Mouse (Mus musculus) C2C12 (cell line): ENCODE data around the gene Rbm34. TPM values are rescaled to one million over a fixed set of nuclear protein-coding genes. Genes with fewer than 3 reads are reported as not detected.

Experiments used
- H3K27me3 ChIP-seq: one replicate; pipeline ENCODE4 v1.6.1; 2011; ENCODE audit not compliant: control insufficient read depth, insufficient read depth, insufficient read length
- H3K36me3 ChIP-seq: one replicate; pipeline ENCODE4 v1.6.1; 2011; ENCODE audit not compliant: control insufficient read depth, insufficient read depth
- H3K4me3 ChIP-seq: one replicate; pipeline ENCODE4 v1.5.1; 2011; ENCODE audit warnings: mild to moderate bottlenecking, control low read depth; ENCODE audit not compliant: poor library complexity, insufficient read depth, severe bottlenecking
- H3K79me2 ChIP-seq: one replicate; pipeline ENCODE4 v1.6.1; 2011; ENCODE audit not compliant: control insufficient read depth, insufficient read depth
- H3K79me3 ChIP-seq: one replicate; pipeline ENCODE4 v1.6.1; 2011; ENCODE audit warnings: low read depth, control low read depth
- H3ac ChIP-seq: one replicate; pipeline ENCODE3; 2011; ENCODE audit warnings: low read depth; ENCODE audit not compliant: control insufficient read depth, insufficient read length
- CEBPB ChIP-seq: IDR thresholded peaks from one replicate; pipeline ENCODE4 v1.6.1; 2011; ENCODE audit warnings: low read depth, mild to moderate bottlenecking, control low read depth, moderate library complexity
- CTCF ChIP-seq: IDR thresholded peaks from one replicate; pipeline ENCODE4 v1.5.1; 2011; ENCODE audit not compliant: control insufficient read depth, insufficient read depth, insufficient read length
- FOSL1 ChIP-seq: IDR thresholded peaks from one replicate; pipeline ENCODE4 v1.8.0; 2011; ENCODE audit warnings: mild to moderate bottlenecking, low read length; ENCODE audit not compliant: poor library complexity, insufficient read depth, severe bottlenecking
- MAX ChIP-seq: IDR thresholded peaks from one replicate; pipeline ENCODE4 v1.6.1; 2011; ENCODE audit warnings: mild to moderate bottlenecking, control low read depth
- MYOD1 ChIP-seq: IDR thresholded peaks from one replicate; pipeline ENCODE4 v1.6.1; 2011; ENCODE audit warnings: low read depth; ENCODE audit not compliant: control insufficient read depth, insufficient read length
- MYOG ChIP-seq: IDR thresholded peaks from one replicate; pipeline ENCODE4 v1.6.1; 2011; ENCODE audit not compliant: control insufficient read depth, insufficient read length; ENCODE audit errors: extremely low read depth
- USF1 ChIP-seq: IDR thresholded peaks from one replicate; pipeline ENCODE4 v1.6.1; 2011; ENCODE audit warnings: low read depth, mild to moderate bottlenecking, control low read depth, moderate library complexity
- long read RNA-seq, 2 experiments: library from polyadenylated mRNA; unstranded; transcript quantifications; one replicate each; pipeline ENCODE4 v2.0.0; 2019 to 2020
- polyA plus RNA-seq: library from polyadenylated mRNA; unstranded; fragments of >200 nt; fragmentation: generic; extraction: Trizol; gene quantifications from one replicate; pipeline ENCODE4 v1.2.1, GENCODE M21; 2012; ENCODE audit warnings: missing spikeins

Rbm34 gene
- 7.4 TPM for polyA plus RNA-seq
- long read RNA-seq, experiment 1, transcript Rbm34-201 (11 exons, 3,424 nt), result major isoform, 19 of 24 reads
- long read RNA-seq, experiment 1, partial matches to known transcripts, result 4 of 24 reads
- long read RNA-seq, experiment 1, other reads (novel, unspliced or antisense), result 1 of 24 reads
- long read RNA-seq, experiment 2, transcript Rbm34-201 (11 exons, 3,424 nt), result major isoform, 48 of 52 reads
- long read RNA-seq, experiment 2, partial matches to known transcripts, result 2 of 52 reads
- long read RNA-seq, experiment 2, other reads (novel, unspliced or antisense), result 1 of 52 reads

DNA sequence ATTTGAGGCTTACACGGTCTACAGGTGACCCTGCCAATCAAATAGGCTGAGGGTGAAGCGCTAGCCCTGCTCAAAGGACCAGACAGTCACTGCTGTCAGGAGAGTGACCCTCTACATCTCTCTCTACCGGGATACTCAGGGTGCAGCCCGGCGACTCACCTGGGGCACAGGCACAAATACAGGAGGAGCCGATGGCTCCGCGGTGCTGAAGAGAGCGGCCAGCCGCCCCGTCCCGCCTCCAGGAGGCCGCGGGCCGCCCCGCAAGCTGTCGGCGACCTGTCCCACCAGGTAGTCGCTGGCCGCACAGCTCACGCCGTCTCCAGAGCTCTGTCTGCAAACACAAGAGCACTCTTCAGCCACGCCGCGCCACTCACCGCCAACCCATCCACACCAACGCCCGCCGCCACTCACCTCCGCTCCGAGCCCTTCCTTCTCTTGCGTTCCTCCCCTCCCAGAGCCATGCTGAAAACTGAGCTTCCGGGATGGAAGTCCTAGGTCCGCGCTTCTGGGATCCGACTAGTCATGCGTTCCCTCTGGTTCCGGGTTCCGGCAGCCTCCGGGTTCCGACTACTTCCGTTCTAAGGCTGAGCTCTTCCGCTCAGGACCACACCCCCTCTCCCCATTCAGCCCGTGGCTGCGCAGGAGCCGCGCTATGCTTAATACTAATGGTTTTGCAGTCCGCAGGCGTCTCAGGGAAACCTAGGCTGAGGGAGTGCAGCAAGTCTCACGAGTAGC lies at the start of gene Rbm34:
TSS of gene Rbm34 (minus strand) at position 493 of the 735 bp plus-strand sequence.
- Histone ChIP-seq H3K36me3 (peaks cover 34% of the 10 kb centered on the region), H3K4me3 (peak within 1 kb of the TSS; percentile 91), H3K79me2 (peaks cover 41% of the 10 kb centered on the region), H3K27me3 (no peaks in the 10 kb centered on the region), H3K79me3 (peaks cover 27% of the 10 kb centered on the region), H3ac (peak within 1 kb of the TSS; percentile 90)
- TF ChIP-seq MAX, result peak; percentile 93
- no peak for TF ChIP-seq FOSL1
- TF ChIP-seq USF1, result peak; percentile 9
- no peak for TF ChIP-seq CEBPB
- TF ChIP-seq MYOD1, result peak; percentile 66

DNA sequence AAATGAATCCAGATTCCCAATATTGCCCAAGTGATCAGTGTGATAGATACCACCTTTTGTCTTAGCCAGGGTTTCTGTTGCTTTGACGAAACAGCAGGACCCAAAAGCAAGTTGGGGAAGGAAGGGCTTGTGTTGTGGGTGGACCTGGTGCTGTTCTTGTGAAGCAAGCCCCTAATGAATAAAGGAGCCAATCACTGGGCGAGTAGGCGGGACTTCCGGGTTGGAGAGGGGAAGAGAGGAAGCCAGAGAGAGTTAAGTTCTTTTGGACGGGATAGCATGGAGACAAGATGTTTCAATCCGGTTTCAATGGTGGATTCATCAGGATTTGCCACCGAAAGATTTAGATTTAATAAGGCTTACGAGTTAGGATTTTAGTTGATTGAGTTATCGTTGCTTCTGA lies 40.8 kb upstream of the Rbm34 start:
- H3ac ChIP-seq, result no peak overlapping the region
- no peaks in the 10 kb centered on the region for H3K36me3 ChIP-seq
- H3K79me2 ChIP-seq, result no peaks in the 10 kb centered on the region
- no peaks in the 10 kb centered on the region for H3K79me3 ChIP-seq
- no peak overlapping the region for H3K4me3 ChIP-seq
- TF ChIP-seq FOSL1, result no peak
- no peak for TF ChIP-seq MAX
- TF ChIP-seq MYOG, result no peak
- TF ChIP-seq CTCF, result no peak
- TF ChIP-seq MYOD1, result no peak
- no peak for TF ChIP-seq CEBPB
- TF ChIP-seq USF1, result no peak
- peaks cover 3% of the 10 kb centered on the region for H3K27me3 ChIP-seq

DNA sequence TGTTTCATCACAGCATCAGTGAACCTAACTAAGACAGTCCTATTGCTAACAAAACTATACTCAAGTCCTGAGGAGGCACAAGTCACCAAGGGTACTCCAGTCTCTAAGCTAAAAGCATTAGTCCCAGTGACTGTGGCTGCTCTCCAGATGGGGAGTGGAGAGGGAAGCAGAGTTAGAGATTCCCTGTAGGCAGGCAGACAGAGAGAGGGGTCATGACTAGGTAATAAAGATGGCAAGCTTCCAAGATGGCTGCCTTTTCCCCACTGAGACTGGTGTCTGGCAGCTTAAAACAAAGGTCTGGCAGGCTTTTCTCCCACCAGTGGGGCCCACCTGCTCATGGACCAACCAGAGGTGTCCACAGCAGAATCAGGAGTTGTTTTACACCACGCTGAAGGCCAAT lies 23.6 kb upstream of the Rbm34 start:
- Histone ChIP-seq H3K79me2 (no peaks in the 10 kb centered on the region), H3K79me3 (no peaks in the 10 kb centered on the region), H3ac (no peak overlapping the region), H3K27me3 (no peaks in the 10 kb centered on the region), H3K36me3 (no peaks in the 10 kb centered on the region), H3K4me3 (no peak overlapping the region)
- TF ChIP-seq MYOG, result no peak
- TF ChIP-seq CEBPB, result no peak
- TF ChIP-seq USF1, result no peak
- no peak for TF ChIP-seq FOSL1
- no peak for TF ChIP-seq CTCF
- no peak for TF ChIP-seq MAX
- no peak for TF ChIP-seq MYOD1

DNA sequence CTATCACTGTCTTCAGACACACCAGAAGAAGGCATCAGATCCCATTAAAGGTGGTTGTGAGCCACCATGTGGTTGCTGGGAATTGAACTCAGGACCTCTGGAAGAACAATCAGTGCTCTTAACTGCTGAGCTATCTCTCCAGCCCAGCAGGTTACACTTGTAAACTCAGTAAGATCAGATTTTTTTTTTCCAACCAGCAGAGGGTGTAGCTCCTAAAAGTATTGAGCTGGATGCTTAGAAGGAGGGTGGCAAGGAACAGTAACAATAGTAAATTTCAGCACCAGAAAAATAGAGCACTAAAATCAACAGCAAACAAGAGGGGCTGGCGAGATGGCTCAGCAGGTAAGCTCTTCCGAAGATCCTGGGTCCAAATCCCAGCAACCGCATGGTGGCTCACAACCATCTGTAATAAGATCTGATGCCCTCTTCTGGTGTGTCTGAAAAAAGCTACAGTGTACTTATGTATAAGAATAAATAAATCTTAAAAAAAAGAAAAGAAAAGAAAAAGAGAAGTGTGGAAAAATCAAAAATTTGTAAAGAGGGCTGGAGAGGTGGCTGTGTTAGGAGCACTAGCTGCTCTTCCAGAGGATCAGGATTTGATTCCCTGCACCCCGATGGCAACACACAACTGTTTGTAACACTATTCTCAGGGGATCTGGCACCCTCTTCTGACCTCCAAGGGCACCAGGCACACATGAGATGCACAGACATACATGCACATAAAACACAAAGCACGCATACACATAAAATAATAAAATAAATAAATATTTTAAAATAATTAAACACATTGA lies 18.7 kb upstream of the Rbm34 start:
- Histone ChIP-seq H3K79me2 (no peaks in the 10 kb centered on the region), H3K27me3 (no peaks in the 10 kb centered on the region), H3K4me3 (no peak overlapping the region), H3K36me3 (no peaks in the 10 kb centered on the region), H3ac (no peak overlapping the region), H3K79me3 (no peaks in the 10 kb centered on the region)
- TF ChIP-seq CEBPB, result no peak

DNA sequence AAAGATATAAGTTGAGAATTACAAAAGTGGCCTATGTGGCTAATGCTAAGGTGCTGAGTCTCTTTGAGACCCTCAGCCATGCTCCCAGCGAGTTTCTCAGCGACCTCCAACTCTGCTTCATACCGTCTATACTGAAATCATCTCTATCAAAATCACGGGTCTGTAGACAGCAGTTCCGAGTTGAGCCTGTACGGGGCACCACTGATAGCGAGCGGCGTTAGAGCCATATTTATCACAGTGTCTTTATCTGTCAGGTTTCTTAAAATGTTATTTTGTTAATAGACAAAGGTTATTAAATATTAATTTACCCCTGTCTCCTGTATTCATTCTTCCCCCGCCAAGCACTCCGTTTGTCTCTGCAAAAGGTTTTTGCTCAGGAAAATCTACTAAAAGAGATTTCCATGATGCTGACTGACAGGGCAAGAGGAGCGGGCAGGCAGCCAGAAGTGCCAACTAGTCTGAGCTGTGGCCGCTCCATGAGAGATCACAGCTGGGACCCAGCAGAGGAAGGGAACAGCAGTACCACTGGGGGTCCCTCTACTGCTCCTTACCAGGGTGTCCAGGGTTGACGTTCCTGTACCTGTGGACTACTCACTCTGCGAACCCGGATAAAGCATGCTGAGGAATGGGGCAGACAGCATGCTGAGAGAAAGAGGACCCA lies 17.6 kb upstream of the Rbm34 start:
- Histone ChIP-seq H3K36me3 (no peaks in the 10 kb centered on the region), H3ac (no peak overlapping the region), H3K79me2 (no peaks in the 10 kb centered on the region), H3K79me3 (no peaks in the 10 kb centered on the region), H3K27me3 (no peaks in the 10 kb centered on the region), H3K4me3 (no peak overlapping the region)
- TF ChIP-seq CEBPB, result no peak
- TF ChIP-seq FOSL1, result no peak
- no peak for TF ChIP-seq MYOD1
- no peak for TF ChIP-seq CTCF
- no peak for TF ChIP-seq USF1
- no peak for TF ChIP-seq MAX
- TF ChIP-seq MYOG, result no peak
